Mouse (Mus musculus) megakaryocyte progenitor cell, adult 5-6 weeks (primary cell): ENCODE measurements at regions not wholly inside any gene's neighbourhood (a gene's known extent, or its start where the extent isn't known, plus 50 kb on each side); places are given as distances from the start of the nearest gene placed in this dataset.

Experiments used
- ATAC-seq: replicated peaks from 2 replicates; pipeline ENCODE4 v1.8.0; 2016; ENCODE audit warnings: mild to moderate bottlenecking, moderate TSS enrichment, inconsistent platforms; ENCODE audit not compliant: poor library complexity

- ATAC-seq: no peak
These were observed 102.3 kb downstream of the Pja2 start for GRCm38 (mm10) chr17:64229225-64229976.

GRCm38 (mm10) chr17:64214599-64214998 is 117.1 kb downstream of the Pja2 start:
- ATAC-seq: no peak

DNA sequence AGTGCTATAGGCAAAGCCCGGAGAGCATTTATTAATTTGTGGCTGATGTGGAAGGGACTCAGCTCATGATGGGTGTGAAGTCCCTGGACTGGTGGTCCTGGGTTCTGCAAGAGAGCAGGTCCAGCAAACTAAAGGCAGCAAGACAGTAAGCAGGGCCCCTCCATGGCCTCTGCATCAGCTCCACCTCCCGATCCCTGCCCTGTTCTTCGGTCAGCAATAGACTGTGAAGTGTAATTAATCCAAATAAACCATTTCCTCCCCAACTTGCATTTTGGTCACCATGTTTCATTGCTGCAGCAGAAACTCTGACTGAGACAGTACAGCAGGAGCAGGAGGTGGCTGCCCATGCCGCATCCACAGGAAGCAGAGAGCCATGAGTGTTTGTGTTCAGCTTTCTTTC is 118.5 kb downstream of the Pja2 start:
- ATAC-seq: no peak

DNA sequence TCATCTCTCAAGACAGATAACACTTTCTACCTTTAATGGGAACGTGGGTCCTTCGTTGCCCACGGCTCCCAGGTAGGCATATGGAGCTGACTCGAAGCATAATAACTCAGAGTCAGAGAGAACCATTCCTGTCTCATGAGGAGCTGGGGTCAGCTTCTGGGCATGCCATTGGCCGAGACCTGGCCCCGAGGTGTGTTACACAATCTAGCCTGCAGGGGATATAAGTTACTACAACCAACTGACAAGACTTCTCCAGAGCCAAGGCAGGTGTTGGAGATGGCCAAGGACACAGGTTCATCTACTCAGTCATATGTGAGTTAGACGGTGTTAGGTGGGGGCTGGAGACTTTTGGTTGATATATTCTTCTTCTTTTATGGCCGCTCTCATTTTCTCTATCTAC is 120.4 kb downstream of the Pja2 start:
- no peak for ATAC-seq

- no peak for ATAC-seq
These were observed 121.3 kb downstream of the Pja2 start for GRCm38 (mm10) chr17:64210366-64210765.

DNA sequence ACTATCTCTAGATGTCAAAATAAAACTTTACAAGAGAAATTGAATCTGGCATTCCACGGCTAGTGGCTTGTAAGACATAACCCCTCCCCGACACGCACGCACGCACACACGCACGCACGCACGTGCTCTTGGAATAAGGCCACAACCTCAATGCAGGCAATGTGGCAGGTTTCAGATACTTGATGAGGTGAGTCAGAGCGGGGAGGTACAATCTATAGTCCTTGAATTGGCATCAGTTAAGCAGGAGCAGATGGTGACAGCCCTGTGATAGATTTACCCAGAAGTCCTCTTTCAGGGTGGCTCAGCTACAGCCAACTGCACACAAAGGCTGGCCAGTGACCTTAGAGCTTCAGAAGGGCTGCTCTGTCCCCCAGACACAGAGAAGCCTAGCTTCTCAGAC is 122.1 kb downstream of the Pja2 start:
- ATAC-seq: no peak

GRCm38 (mm10) chr17:64208152-64208855 is 123.4 kb downstream of the Pja2 start:
- peak; percentile 64 for ATAC-seq

GRCm38 (mm10) chr17:64206196-64206718 is 125.5 kb downstream of the Pja2 start:
- ATAC-seq: no peak

DNA sequence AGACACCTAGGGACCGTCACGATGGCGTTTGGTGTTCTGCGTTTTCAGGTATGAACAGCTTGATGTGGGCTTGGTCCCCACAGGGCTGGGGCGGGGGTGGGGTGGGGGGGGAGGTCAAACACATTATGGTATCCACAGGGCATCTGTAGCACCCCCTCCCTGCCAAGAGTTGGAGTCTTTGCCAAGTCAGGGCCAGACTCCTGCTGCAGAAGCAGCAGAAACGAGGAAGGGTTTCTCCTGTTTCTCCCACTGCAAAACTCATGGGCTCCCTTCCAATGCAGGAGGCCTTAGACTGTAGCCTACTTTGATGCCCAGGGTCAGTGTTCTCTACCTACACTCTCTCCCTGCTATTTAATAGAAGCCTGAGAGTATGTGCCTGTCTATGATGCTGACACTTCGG is 128.1 kb downstream of the Pja2 start:
- ATAC-seq: no peak

- ATAC-seq: no peak
These were observed 129.5 kb downstream of the Pja2 start for GRCm38 (mm10) chr17:64202248-64202647.

DNA sequence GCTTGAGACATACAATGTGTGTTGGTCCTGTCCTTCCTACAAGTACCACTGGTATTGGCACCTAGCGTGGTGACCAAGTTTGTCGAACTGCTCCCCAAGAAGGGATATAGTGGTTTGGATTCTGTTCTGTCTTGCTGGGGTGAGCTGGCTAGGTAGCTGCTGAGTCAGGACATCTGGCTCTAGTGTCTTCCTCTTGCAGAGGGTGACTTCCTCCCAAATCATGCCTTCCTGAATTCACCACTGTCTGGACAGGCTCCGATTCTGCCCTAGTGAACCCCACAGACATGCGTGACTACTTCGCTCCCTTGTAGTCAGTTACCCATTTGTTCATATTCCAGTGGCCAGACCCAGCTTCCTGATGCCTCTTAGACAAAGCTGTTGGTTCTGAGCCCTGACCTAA is 130.1 kb downstream of the Pja2 start:
- ATAC-seq: peak; percentile 85

GRCm38 (mm10) chr17:64200092-64200877 is 131.4 kb downstream of the Pja2 start:
- no peak for ATAC-seq

DNA sequence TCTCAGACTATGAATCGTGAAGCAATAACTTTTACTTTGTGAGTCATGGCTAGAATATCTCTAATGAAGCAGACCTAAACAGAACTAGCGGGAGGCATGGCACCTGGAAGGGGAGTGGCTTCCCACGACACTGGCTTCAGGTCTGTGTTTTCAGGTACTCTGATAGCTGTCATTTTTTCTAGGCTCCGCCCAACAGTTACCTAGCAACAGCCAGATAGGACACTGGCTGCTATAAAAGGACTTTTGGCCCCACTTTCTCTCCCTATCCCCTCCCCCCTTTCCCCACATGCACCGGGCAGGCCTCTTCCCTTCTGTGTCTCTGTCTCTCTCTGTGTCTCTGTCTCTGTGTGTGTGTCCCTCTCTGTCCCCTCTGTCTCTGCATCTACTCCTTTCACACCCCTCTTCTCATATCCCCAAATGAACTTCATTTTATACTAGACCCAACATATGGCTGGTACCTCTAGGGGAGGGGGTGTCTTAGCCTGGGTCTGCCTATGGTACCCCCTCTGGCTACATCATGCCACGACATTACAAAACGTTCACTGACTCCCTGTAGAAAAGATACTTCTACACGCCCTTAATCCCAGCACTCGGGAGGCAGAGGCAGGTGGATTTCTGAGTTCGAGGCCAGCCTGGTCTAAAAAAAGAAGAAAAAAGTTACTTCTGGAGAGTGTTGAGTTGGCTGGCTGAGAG is 132.3 kb downstream of the Pja2 start:
- no peak for ATAC-seq

DNA sequence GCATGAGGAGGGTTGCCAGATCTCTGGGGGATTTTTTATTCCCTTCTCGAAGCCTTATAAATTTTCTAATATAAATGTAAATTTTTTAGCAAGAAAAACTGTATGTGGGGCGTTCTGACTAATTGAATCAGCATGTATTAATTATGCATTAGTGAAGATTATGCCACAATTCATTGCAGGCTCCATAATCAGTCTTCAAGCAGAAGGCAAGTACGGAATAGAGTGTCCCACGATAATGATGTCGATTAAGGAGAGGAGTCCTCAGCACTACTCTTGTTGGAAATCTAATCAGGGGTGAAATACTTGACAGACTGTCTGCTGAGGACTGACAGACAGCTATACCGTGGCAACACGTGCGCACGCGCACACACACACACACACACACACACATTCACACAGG is 135.3 kb downstream of the Pja2 start:
- ATAC-seq: no peak

DNA sequence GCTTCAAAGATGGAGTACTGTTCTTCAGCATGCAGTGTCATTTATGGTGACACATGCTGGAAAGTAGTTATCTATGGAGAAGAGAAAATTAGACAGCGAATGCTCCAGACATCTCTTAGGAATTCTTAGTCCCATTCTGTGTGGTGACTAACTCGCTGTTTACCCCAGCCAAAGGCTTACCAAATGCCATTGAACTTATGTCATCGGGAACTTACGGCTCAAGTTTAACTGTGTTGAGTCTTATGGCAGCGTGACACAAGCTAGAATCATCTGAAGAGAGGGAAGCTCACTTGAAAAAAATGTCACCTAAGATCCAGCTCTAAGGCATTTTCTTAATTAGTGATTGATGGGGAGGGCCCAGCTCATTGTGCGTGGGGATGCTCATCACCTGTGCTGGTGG is 138.7 kb downstream of the Pja2 start:
- ATAC-seq: no peak
